ENCODE assay signal across 8 mouse cellular contexts in the genomic region with DNA sequence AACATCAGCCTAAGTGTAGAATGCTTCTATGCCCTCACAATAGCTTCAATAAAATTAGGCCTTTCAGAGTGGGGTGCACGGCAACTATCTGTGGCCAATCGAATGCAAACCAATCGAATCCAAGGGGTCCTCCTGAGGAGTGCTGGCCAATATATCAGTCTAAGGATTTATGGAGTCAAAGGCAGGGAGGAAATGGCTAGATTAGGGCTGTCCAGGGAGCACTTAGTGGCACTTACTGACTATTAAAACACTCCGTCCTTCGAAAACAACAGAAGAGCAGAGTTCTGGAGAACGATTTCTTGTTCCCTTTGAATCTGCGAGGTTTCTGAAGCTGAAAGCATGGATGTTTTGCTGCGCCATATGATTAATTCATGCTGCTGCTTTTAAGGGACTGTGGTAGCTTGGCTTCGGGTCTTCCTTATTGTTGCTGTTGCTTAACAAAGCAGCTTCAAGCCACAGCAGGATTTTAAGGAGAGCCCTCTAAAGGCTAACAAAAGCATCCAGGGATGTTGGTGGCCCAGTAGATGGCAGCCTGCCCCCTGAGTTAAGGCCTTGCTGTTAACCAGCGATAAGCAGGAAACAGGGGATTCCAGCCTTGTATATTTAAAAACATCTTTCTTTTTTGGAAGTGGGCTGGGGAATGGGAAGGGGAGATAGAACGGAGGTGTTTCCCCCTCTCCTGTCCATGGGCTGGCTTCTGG.
A peak's percentile ranks its signal among the peaks of the same experiment; 100 is the strongest.
DNase-seq lines count a peak whose midpoint lies in the region; TF ChIP-seq lines count a peak whose summit lies in the region.

No protein-coding gene starts in this region.

- intact Hi-C loops in gastrocnemius, postnatal 14 days (cut with DNase I; ENCODE audit: low total_unique reads) = no loop called here

- H3K27me3 ChIP-seq in ES-Bruce4 (ENCODE audit: control insufficient read depth, insufficient read depth, low read length, poor library complexity, severe bottlenecking) = no peaks in the 10 kb centered on the region; the same call in 1 of the 2 replicates
- peaks cover 15% of the 10 kb centered on the region; the same call in 1 of the 2 replicates for H3K27me3 ChIP-seq in embryonic facial prominence, embryonic 10.5 days (replicated peaks; ENCODE audit: low read depth, poor library complexity, severe bottlenecking)
- H3K27me3 ChIP-seq in small intestine, adult 2 months (ENCODE audit: control insufficient read depth, insufficient read depth, low read length) = no peaks in the 10 kb centered on the region

- 57% methylated on average over 11 of the region's 11 CpGs for WGBS in embryonic facial prominence, embryonic 10.5 days
- WGBS in small intestine, adult 2 months = 67% methylated on average over 11 of the region's 11 CpGs

- H3K27ac ChIP-seq in ES-Bruce4 (ENCODE audit: insufficient read depth, low read length) = no peak overlapping the region
- 0 out of 2 replicates have a peak overlapping the region, but pooled peaks have one; percentile 6 for H3K27ac ChIP-seq in embryonic facial prominence, embryonic 10.5 days (replicated peaks)
- H3K27ac ChIP-seq in small intestine, adult 2 months (ENCODE audit: insufficient read depth, low read depth, low read length) = no peak overlapping the region

- no peaks in the 10 kb centered on the region for H3K9me3 ChIP-seq in ES-Bruce4 (replicated peaks; ENCODE audit: control insufficient read depth, insufficient read depth, low read length, poor library complexity, severe bottlenecking)
- no peaks in the 10 kb centered on the region for H3K9me3 ChIP-seq in embryonic facial prominence, embryonic 10.5 days

- no peak overlapping the region for H3K4me3 ChIP-seq in ES-Bruce4 (ENCODE audit: low read depth, low read length)
- H3K4me3 ChIP-seq in embryonic facial prominence, embryonic 10.5 days = no peak overlapping the region
- no peak overlapping the region for H3K4me3 ChIP-seq in small intestine, adult 2 months (ENCODE audit: low read depth, low read length)

- no peak for TF ChIP-seq EP300 in ES-Bruce4 (IDR thresholded peaks at IDR 0.05; ENCODE audit: insufficient read depth, low read depth, low read length)

- peak; percentile 23 for TF ChIP-seq CTCF in ES-Bruce4 (IDR thresholded peaks at IDR 0.05; ENCODE audit: low read depth, low read length)
- TF ChIP-seq CTCF in small intestine, adult 2 months (IDR thresholded peaks at IDR 0.05; ENCODE audit: extremely low read depth, insufficient read length, insufficient replicate concordance, low read depth, low read length) = peak; percentile 12; the same call in 1 of the 2 replicates

- no peaks in the 10 kb centered on the region for H3K36me3 ChIP-seq in ES-Bruce4 (ENCODE audit: control insufficient read depth, insufficient read depth, low read length, poor library complexity, severe bottlenecking)
- no peaks in the 10 kb centered on the region for H3K36me3 ChIP-seq in embryonic facial prominence, embryonic 10.5 days (replicated peaks)
- no peaks in the 10 kb centered on the region for H3K36me3 ChIP-seq in small intestine, adult 2 months (ENCODE audit: control insufficient read depth, insufficient read depth, low read length)

- H3K9ac ChIP-seq in ES-Bruce4 (ENCODE audit: low read depth, poor library complexity, severe bottlenecking) = no peak overlapping the region

- H3K4me1 ChIP-seq in ES-Bruce4 (ENCODE audit: control insufficient read depth, insufficient read depth, low read length) = no peaks in the 10 kb centered on the region
- peaks cover 5% of the 10 kb centered on the region for H3K4me1 ChIP-seq in embryonic facial prominence, embryonic 10.5 days
- no peaks in the 10 kb centered on the region for H3K4me1 ChIP-seq in small intestine, adult 2 months (ENCODE audit: control insufficient read depth, insufficient read depth, insufficient read length, low read length)

- peak; percentile 58 for DNase-seq in gastrocnemius, postnatal 14 days
- DNase-seq in gastrocnemius, adult 18-20 months (ENCODE audit: low spot score) = no peak
- peak; percentile 39 for DNase-seq in embryonic facial prominence, embryonic 10.5 days (ENCODE audit: low spot score)
- DNase-seq in kidney, postnatal 14 days = peak; percentile 49
- peak; percentile 40 to 48 for DNase-seq in lung, postnatal 4 days
- DNase-seq in spleen, adult 12 weeks (ENCODE audit: low spot score) = no peak

- TF ChIP-seq POLR2A in ES-Bruce4 (IDR thresholded peaks at IDR 0.05; ENCODE audit: insufficient read depth, low read length) = no peak
- no peak for TF ChIP-seq POLR2A in small intestine, adult 2 months (IDR thresholded peaks at IDR 0.05; ENCODE audit: low read depth, low read length)

Comparison
In these comparisons a context has a peak if more than half of its experiments do, and no peak if none do; other contexts are left out.
1. DNase-seq: peak in gastrocnemius, postnatal 14 days (single experiment), embryonic facial prominence, embryonic 10.5 days (single experiment), kidney, postnatal 14 days (single experiment) and lung, postnatal 4 days (2 of 2); none in gastrocnemius, adult 18-20 months (single experiment) and spleen, adult 12 weeks (single experiment).